Mouse (Mus musculus) heart, embryonic 15.5 days (tissue): ENCODE measurements around the gene Lonp2. TPM values are rescaled to one million over a fixed set of nuclear protein-coding genes. Genes with fewer than 3 reads are reported as not detected.

Experiments
- ATAC-seq: fragments of 200-750 bp; cut with Nextera tagmentation; replicated peaks from 2 replicates; pipeline ENCODE4 v1.8.0; 2017; ENCODE audit warnings: low read depth, moderate TSS enrichment; ENCODE audit not compliant: insufficient number of reproducible peaks, insufficient read depth, low FRiP score
- H3K27ac ChIP-seq: fragments of 300-500 bp; sonication (generic); 2 replicates; pipeline ENCODE4 v1.5.1; 2015; ENCODE audit warnings: mild to moderate bottlenecking, inconsistent platforms
- H3K27me3 ChIP-seq: fragments of 300-500 bp; sonication (generic); 2 replicates; pipeline ENCODE4 v1.6.1; 2015; ENCODE audit warnings: inconsistent platforms
- H3K36me3 ChIP-seq: fragments of 300-500 bp; sonication (generic); 2 replicates; pipeline ENCODE4 v1.6.1; 2015; ENCODE audit warnings: mild to moderate bottlenecking, inconsistent platforms
- H3K4me1 ChIP-seq: fragments of 300-500 bp; sonication (generic); replicated peaks from 2 replicates; pipeline ENCODE4 v1.6.1; 2015; ENCODE audit warnings: inconsistent platforms
- H3K4me2 ChIP-seq: fragments of 300-500 bp; sonication (generic); 2 replicates; pipeline ENCODE4 v1.6.1; 2015; ENCODE audit warnings: inconsistent platforms, mild to moderate bottlenecking, moderate library complexity
- H3K4me3 ChIP-seq: fragments of 300-500 bp; sonication (generic); 2 replicates; pipeline ENCODE4 v1.5.1; 2015; ENCODE audit warnings: mild to moderate bottlenecking, inconsistent platforms
- H3K9ac ChIP-seq: fragments of 300-500 bp; sonication (generic); 2 replicates; pipeline ENCODE4 v1.6.1; 2015; ENCODE audit warnings: mild to moderate bottlenecking, inconsistent platforms
- H3K9me3 ChIP-seq: fragments of 300-500 bp; sonication (generic); replicated peaks from 2 replicates; pipeline ENCODE4 v1.6.1; 2016; ENCODE audit warnings: inconsistent platforms
- WGBS: fragments of 180-500 bp; shearing (Covaris S2); methylation state at CpG from one replicate; pipeline ENCODE4 v1.1.7; 2015; ENCODE audit warnings: mixed read lengths; 5-methylcytosine and 5-hydroxymethylcytosine counted together
- polyA plus RNA-seq: library from polyadenylated mRNA; unstranded; fragments of >200 nt; fragmentation: Nextera tagmentation; extraction: Ambion mirVana; gene quantifications from 2 replicates; pipeline ENCODE4 v1.2.1, GENCODE M21; 2015

The Lonp2 gene
- polyA plus RNA-seq, 1 experiment from 2014 or later = 53.8 TPM

- no peak overlapping the region for H3K27ac ChIP-seq
- no peaks in the 10 kb centered on the region for H3K27me3 ChIP-seq
- peaks cover 5% of the 10 kb centered on the region; the same call in 1 of the 2 replicates for H3K4me1 ChIP-seq
- no peak overlapping the region for H3K4me3 ChIP-seq
- H3K4me2 ChIP-seq = no peak overlapping the region
- H3K9me3 ChIP-seq = no peaks in the 10 kb centered on the region
- H3K36me3 ChIP-seq = no peaks in the 10 kb centered on the region
- no peak for ATAC-seq
- H3K9ac ChIP-seq = no peak overlapping the region
- WGBS = 74% methylated on average over 3 of the region's 3 CpGs
Observed at GRCm38 (mm10) chr8:86758651-86759050, 134.8 kb downstream of the Lonp2 start.

- Histone ChIP-seq H3K36me3 (no peaks in the 10 kb centered on the region), H3K4me2 (no peak overlapping the region), H3K4me3 (no peak overlapping the region), H3K4me1 (peaks cover 5% of the 10 kb centered on the region; the same call in 1 of the 2 replicates), H3K27ac (no peak overlapping the region), H3K9me3 (no peaks in the 10 kb centered on the region), H3K9ac (no peak overlapping the region), H3K27me3 (no peaks in the 10 kb centered on the region)
- 22% methylated on average over 4 of the region's 4 CpGs for WGBS
- ATAC-seq = no peak
Observed at GRCm38 (mm10) chr8:86759090-86759491, 135.2 kb downstream of the Lonp2 start.

GRCm38 (mm10) chr8:86760746-86761145, 136.9 kb downstream of the Lonp2 start:
- H3K4me3 ChIP-seq = no peak overlapping the region
- H3K4me1 ChIP-seq = peaks cover 5% of the 10 kb centered on the region; the same call in 1 of the 2 replicates
- no peaks in the 10 kb centered on the region for H3K9me3 ChIP-seq
- no peak overlapping the region for H3K4me2 ChIP-seq
- H3K27me3 ChIP-seq = no peaks in the 10 kb centered on the region
- H3K36me3 ChIP-seq = no peaks in the 10 kb centered on the region
- no peak overlapping the region for H3K9ac ChIP-seq
- no peak for ATAC-seq
- 78% methylated on average over 6 of the region's 6 CpGs for WGBS
- no peak overlapping the region for H3K27ac ChIP-seq

- H3K27me3 ChIP-seq = no peaks in the 10 kb centered on the region
- H3K36me3 ChIP-seq = no peaks in the 10 kb centered on the region
- H3K9ac ChIP-seq = no peak overlapping the region
- no peak for ATAC-seq
- peaks cover 2% of the 10 kb centered on the region; the same call in 1 of the 2 replicates for H3K4me1 ChIP-seq
- H3K4me2 ChIP-seq = no peak overlapping the region
- no peak overlapping the region for H3K4me3 ChIP-seq
- H3K9me3 ChIP-seq = no peaks in the 10 kb centered on the region
- WGBS = 72% methylated on average over 5 of the region's 5 CpGs
- no peak overlapping the region for H3K27ac ChIP-seq
Observed at GRCm38 (mm10) chr8:86762806-86763205, 139.0 kb downstream of the Lonp2 start.

GRCm38 (mm10) chr8:86765155-86765554, 141.3 kb downstream of the Lonp2 start:
- Histone ChIP-seq H3K9ac (no peak overlapping the region), H3K4me2 (no peak overlapping the region), H3K4me1 (no peaks in the 10 kb centered on the region; the same call in 1 of the 2 replicates), H3K4me3 (no peak overlapping the region), H3K9me3 (no peaks in the 10 kb centered on the region), H3K27me3 (no peaks in the 10 kb centered on the region), H3K36me3 (no peaks in the 10 kb centered on the region), H3K27ac (no peak overlapping the region)
- WGBS = 84% methylated on average over 10 of the region's 10 CpGs
- ATAC-seq = no peak

- no peak for ATAC-seq
- Histone ChIP-seq H3K4me2 (no peak overlapping the region), H3K4me1 (no peaks in the 10 kb centered on the region; the same call in 1 of the 2 replicates), H3K9me3 (no peaks in the 10 kb centered on the region), H3K4me3 (no peak overlapping the region), H3K27ac (no peak overlapping the region), H3K36me3 (no peaks in the 10 kb centered on the region), H3K27me3 (no peaks in the 10 kb centered on the region), H3K9ac (no peak overlapping the region)
- 88% methylated on average over 8 of the region's 8 CpGs for WGBS
Observed at GRCm38 (mm10) chr8:86765669-86766068, 141.8 kb downstream of the Lonp2 start.

GRCm38 (mm10) chr8:86766548-86767211, 142.8 kb downstream of the Lonp2 start:
- WGBS = 73% methylated on average over 9 of the region's 9 CpGs
- Histone ChIP-seq H3K4me3 (no peak overlapping the region), H3K27ac (no peak overlapping the region), H3K4me1 (no peaks in the 10 kb centered on the region; the same call in 1 of the 2 replicates), H3K27me3 (no peaks in the 10 kb centered on the region), H3K4me2 (no peak overlapping the region), H3K9me3 (no peaks in the 10 kb centered on the region), H3K36me3 (no peaks in the 10 kb centered on the region), H3K9ac (no peak overlapping the region)
- no peak for ATAC-seq

- H3K9me3 ChIP-seq = no peaks in the 10 kb centered on the region
- ATAC-seq = no peak; the same call in 1 of the 2 replicates
- no peak overlapping the region for H3K27ac ChIP-seq
- WGBS = 45% methylated on average over 5 of the region's 5 CpGs
- no peak overlapping the region for H3K4me2 ChIP-seq
- no peaks in the 10 kb centered on the region; the same call in 1 of the 2 replicates for H3K4me1 ChIP-seq
- no peaks in the 10 kb centered on the region for H3K27me3 ChIP-seq
- no peak overlapping the region for H3K9ac ChIP-seq
- no peaks in the 10 kb centered on the region for H3K36me3 ChIP-seq
- H3K4me3 ChIP-seq = no peak overlapping the region
Observed at GRCm38 (mm10) chr8:86768499-86768898, 144.7 kb downstream of the Lonp2 start.

GRCm38 (mm10) chr8:86769945-86770715, 146.3 kb downstream of the Lonp2 start:
- no peaks in the 10 kb centered on the region for H3K36me3 ChIP-seq
- ATAC-seq = no peak
- H3K9me3 ChIP-seq = no peaks in the 10 kb centered on the region
- 73% methylated on average over 1 of the region's 1 CpGs for WGBS
- no peaks in the 10 kb centered on the region; the same call in 1 of the 2 replicates for H3K4me1 ChIP-seq
- no peak overlapping the region for H3K27ac ChIP-seq
- H3K27me3 ChIP-seq = no peaks in the 10 kb centered on the region
- no peak overlapping the region for H3K9ac ChIP-seq
- H3K4me3 ChIP-seq = no peak overlapping the region
- H3K4me2 ChIP-seq = no peak overlapping the region
